Mouse (Mus musculus): Measurements from ENCODE around the gene Doc2a.

Doc2a gene

DNA sequence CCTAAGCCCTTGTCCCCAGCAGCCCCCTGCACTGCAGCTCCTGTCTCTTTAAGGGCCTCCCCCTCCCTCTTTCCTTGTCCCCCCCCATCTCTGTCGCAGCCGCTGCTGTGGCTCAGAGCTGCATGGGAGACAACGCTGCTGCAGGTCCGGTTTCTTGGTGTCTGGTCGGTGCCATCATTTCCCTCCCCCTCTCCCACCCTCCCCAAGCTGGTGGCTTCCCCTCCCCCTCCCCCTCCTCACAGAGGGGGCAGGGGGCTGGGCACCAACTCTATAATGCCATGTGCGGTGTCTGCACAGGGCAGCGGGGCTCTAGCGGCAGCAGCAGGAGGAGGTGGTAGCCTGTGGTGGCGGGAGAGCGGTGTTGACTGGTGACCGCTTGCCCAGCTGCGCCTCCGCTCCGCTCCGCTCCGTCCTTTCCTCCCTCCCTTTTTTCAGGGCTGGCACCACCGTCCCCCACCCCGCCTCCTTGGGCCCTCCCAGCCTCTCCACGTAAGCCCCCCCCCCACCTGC is 24.0 kb upstream of the Doc2a start:
- peak in 1 of 2 experiments; percentile 38 for DNase-seq (ENCODE audit: low spot score in 2 of 2)

- no peak for DNase-seq (ENCODE audit: low spot score in 2 of 2)
Measured at GRCm38 (mm10) chr7:126823940-126824339, 23.3 kb upstream of the Doc2a start.

DNA sequence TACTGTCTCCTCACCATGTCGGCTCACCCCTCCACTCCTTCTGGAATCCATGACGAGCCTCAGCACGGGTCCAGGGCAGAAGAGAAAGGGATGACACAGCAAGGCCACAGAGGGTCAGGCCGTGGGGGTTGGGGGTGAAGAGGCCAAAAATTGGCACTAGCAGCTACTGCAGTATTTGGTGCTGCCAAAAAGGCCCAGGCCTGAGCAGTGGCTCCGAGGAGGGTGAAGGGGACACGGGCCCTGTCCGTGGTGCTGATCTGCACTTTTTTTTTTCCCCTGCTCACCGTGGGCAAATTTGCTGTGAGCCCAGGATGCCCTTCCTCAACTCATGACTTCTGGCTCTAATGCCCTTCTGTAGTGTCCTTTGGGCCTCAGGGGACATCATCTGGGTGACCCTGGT is 21.8 kb upstream of the Doc2a start:
- no peak for DNase-seq (ENCODE audit: low spot score in 2 of 2)

DNA sequence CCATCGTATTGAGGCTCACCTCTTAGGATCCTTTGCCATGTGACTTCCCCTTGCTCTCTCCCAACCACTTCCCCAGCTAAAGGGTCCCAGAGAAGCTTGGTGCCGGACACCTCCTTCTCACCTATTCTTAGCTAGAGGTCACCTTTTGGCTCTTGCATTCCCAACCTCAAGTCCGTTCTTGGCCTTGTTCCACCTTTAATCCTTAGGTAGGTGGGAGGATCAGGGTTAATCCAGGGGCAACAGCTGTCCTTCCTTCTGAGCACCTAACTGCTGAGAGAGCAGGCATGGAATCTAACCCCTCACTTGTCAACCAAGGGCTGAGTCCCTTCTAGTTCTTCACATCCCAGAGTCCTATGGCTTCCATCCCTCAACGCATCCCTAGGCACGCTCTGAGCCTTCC is 21.3 kb upstream of the Doc2a start:
- no peak for DNase-seq (ENCODE audit: low spot score in 2 of 2)

DNA sequence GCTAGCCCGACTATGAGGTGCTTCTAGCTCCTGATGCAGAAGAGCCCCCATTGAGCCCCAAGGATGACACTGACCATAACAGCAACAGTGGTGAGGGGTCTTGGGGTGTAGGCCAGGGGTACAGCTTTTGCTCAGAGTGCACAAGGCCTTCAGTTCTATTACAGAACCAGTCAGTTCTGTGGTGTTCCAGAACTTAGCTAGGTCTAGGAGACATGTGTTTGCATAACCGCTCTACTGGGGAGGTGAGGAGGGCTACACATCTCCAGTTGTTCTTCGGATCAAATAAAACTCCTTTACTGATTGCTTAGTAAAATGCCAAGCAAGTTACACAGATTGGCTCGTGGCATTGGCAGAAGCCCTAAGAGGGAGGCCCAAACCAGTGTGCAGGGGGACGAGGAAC is 15.7 kb upstream of the Doc2a start, which contains the start of gene 4930451I11Rik:
Gene 4930451I11Rik, minus strand, starts transcription at position 101 of the 400 bp plus-strand sequence.
- no peak for DNase-seq (ENCODE audit: low spot score in 2 of 2)

- DNase-seq (ENCODE audit: low spot score in 2 of 2) = peak in 1 of 2 experiments; percentile 83
Measured at GRCm38 (mm10) chr7:126832036-126832598, 15.1 kb upstream of the Doc2a start.

- no peak for DNase-seq (ENCODE audit: low spot score in 2 of 2)
Measured at GRCm38 (mm10) chr7:126833294-126833693, 13.9 kb upstream of the Doc2a start.

DNA sequence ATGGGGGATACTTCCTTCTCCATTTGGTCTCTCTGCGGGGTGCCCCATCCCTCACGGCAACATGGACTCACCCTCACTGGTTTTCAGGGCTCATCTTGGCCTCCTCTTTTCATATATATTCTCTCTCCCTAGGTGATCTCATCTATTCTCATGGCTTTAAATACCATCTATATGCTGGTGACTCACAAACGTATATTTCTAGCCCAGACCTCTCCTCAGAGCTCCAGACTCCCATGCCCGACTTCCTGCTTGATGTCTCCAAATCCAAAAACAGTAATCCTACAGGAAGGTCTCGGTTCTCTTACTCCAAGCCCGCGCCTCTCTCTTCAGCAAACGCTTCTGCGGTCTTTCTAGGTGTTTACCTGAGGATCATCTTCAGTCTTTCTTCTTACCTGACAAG is 3.9 kb upstream of the Doc2a start:
- DNase-seq (ENCODE audit: low spot score in 2 of 2) = no peak

DNA sequence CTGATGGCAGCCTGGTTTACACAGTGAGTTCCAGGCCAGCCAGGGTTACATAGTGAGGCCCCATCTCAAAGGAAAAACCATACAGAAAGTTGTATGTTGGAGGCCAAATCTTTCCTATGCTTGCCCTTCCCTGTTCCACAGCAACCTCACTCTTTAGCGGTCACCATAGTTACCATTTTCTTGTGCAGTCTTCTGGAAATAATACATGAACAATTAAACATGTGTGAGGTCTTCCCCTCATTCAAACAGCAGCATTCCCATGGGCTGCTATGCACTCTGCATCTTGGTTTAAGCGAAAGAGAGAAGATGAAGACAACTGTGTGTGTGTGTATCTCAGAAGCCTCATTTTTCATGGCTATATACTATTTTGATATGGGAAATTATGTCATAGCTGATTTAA is 1.7 kb upstream of the Doc2a start:
- DNase-seq (ENCODE audit: low spot score in 2 of 2) = no peak

GRCm38 (mm10) chr7:126847421-126848398 is 494 bp downstream of the Doc2a start:
- DNase-seq (ENCODE audit: low spot score in 2 of 2) = no peak

- peak in 1 of 2 experiments; percentile 72 for DNase-seq (ENCODE audit: low spot score in 2 of 2)
Measured at GRCm38 (mm10) chr7:126848794-126849193, 1.6 kb downstream of the Doc2a start.

GRCm38 (mm10) chr7:126850161-126850560 is 2.9 kb downstream of the Doc2a start:
- DNase-seq (ENCODE audit: low spot score in 2 of 2) = no peak

DNA sequence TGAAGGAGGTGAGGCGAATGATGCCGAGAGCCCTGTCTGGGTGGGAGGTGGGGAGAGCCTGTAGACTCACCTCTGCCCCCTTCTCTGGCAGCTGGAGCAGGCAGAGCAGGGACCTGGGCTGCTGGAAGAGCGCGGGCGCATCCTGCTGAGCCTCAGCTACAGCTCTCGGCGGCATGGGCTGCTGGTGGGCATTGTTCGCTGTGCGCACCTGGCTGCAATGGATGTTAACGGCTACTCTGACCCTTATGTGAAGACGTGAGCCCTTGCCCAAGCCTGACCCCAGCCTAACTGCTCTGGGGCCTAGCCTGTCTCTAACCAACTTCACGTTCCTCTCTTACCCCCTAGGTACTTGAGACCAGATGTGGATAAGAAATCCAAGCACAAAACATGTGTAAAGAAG is 4.0 kb downstream of the Doc2a start:
- DNase-seq (ENCODE audit: low spot score in 2 of 2) = no peak

DNA sequence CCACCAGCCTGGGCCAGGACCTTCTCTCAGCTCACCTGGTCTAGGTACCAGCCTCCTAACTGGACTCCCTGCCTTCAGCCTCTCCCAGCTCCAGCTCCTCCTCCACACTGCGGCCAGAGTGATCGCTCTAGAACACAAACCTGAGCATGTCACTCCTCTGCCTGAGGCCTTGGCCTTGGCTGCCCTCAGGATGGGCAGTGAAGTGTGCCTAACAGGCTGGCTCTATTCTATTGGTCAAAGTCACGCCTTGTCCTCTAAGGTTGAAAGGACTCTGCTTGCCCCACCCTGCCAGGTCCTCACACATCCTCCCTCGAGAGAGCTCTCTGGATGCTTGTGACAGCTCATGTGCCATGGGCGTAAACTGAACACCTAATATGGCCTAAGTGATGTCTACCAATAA is 6.2 kb downstream of the Doc2a start:
- no peak for DNase-seq (ENCODE audit: low spot score in 2 of 2)

- DNase-seq (ENCODE audit: low spot score in 2 of 2) = no peak
Measured at GRCm38 (mm10) chr7:126855641-126856040, 8.4 kb downstream of the Doc2a start.

GRCm38 (mm10) chr7:126856741-126857420 is 9.7 kb downstream of the Doc2a start:
- no peak for DNase-seq (ENCODE audit: low spot score in 2 of 2)

DNA sequence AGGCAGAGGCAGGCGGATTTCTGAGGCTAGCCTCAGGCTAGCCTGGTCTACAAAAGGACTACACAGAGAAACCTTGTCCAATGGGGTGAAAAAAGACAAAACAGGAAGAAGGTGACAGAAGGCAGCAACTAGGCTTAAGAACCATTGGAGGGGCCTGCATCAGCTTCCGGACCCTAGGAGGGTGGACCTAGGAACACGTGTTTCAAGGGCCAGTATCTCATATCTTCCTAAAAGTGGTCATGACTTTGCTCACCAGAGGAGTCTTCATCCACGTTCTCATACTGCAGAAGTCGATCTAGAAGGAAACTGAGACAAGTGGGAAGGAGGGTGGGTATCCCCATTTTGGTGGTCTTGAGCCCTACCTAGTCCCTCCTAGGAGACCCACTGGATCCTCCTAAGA is 13.8 kb downstream of the Doc2a start:
- DNase-seq (ENCODE audit: low spot score in 2 of 2) = no peak

- peak; percentile 81 to 93 for DNase-seq (ENCODE audit: low spot score in 2 of 2)
Measured at GRCm38 (mm10) chr7:126861429-126862130, 14.4 kb downstream of the Doc2a start, which contains the start of gene Hirip3. Hirip3 (plus strand) TSS chr7:126861972.

GRCm38 (mm10) chr7:126862147-126862784 is 15.1 kb downstream of the Doc2a start, which contains the start of gene Ino80e:
Ino80e (minus strand) TSS chr7:126862377.
- peak; percentile 88 to 96 for DNase-seq (ENCODE audit: low spot score in 2 of 2)

GRCm38 (mm10) chr7:126863791-126864190 is 16.6 kb downstream of the Doc2a start:
- DNase-seq (ENCODE audit: low spot score in 2 of 2) = no peak

GRCm38 (mm10) chr7:126867534-126867933 is 20.3 kb downstream of the Doc2a start:
- no peak for DNase-seq (ENCODE audit: low spot score in 2 of 2)
